Mouse (Mus musculus): Measurements from ENCODE around the gene Erc2. TPM values are rescaled to one million over a fixed set of nuclear protein-coding genes. Genes with fewer than 3 reads are reported as not detected.
A peak's percentile ranks its signal among the peaks of the same experiment; 100 is the strongest.

The Erc2 gene
- 100 to 1,000 TPM; 198 to 199 TPM for total RNA-seq (2021)
- long read RNA-seq, full-length matches to known transcripts: 7 of 110 reads
- long read RNA-seq, partial matches to known transcripts: 51 of 110 reads
- long read RNA-seq, other reads (novel, unspliced or antisense): 52 of 110 reads

GRCm38 (mm10) chr14:27622176-27622922 lies at the start of gene Erc2:
Gene Erc2, plus strand, starts transcription at chr14:27622428.
- peak; percentile 72 to 88 for DNase-seq (ENCODE audit: low spot score in 2 of 2)

GRCm38 (mm10) chr14:27578443-27578842 lies 43.8 kb upstream of the Erc2 start:
- no peak for DNase-seq (ENCODE audit: low spot score in 2 of 2)

- DNase-seq (ENCODE audit: low spot score in 2 of 2): peak in 1 of 2 experiments; percentile 65
Measured at GRCm38 (mm10) chr14:27589616-27590015, 32.6 kb upstream of the Erc2 start.

GRCm38 (mm10) chr14:27592163-27592562 lies 30.1 kb upstream of the Erc2 start:
- no peak for DNase-seq (ENCODE audit: low spot score in 2 of 2)

- DNase-seq (ENCODE audit: low spot score in 2 of 2): peak in 1 of 2 experiments; percentile 49
Measured at GRCm38 (mm10) chr14:27596265-27596664, 26.0 kb upstream of the Erc2 start.

GRCm38 (mm10) chr14:27602136-27602535 lies 20.1 kb upstream of the Erc2 start:
- peak in 1 of 2 experiments; percentile 19 for DNase-seq (ENCODE audit: low spot score in 2 of 2)

GRCm38 (mm10) chr14:27607419-27607818 lies 14.8 kb upstream of the Erc2 start:
- no peak for DNase-seq (ENCODE audit: low spot score in 2 of 2)

- peak in 1 of 2 experiments; percentile 56 for DNase-seq (ENCODE audit: low spot score in 2 of 2)
Measured at GRCm38 (mm10) chr14:27613766-27614165, 8.5 kb upstream of the Erc2 start.

GRCm38 (mm10) chr14:27617286-27617685 lies 4.9 kb upstream of the Erc2 start:
- no peak for DNase-seq (ENCODE audit: low spot score in 2 of 2)

GRCm38 (mm10) chr14:27621576-27621975 lies 652 bp upstream of the Erc2 start:
- DNase-seq (ENCODE audit: low spot score in 2 of 2): no peak

- no peak for DNase-seq (ENCODE audit: low spot score in 2 of 2)
Measured at GRCm38 (mm10) chr14:27622923-27623219, 643 bp downstream of the Erc2 start.

- peak; percentile 70 to 87 for DNase-seq (ENCODE audit: low spot score in 2 of 2)
Measured at GRCm38 (mm10) chr14:27623368-27623767, 1.1 kb downstream of the Erc2 start.

- no peak for DNase-seq (ENCODE audit: low spot score in 2 of 2)
Measured at GRCm38 (mm10) chr14:27628701-27629100, 6.5 kb downstream of the Erc2 start.

GRCm38 (mm10) chr14:27629369-27630012 lies 7.3 kb downstream of the Erc2 start:
- no peak for DNase-seq (ENCODE audit: low spot score in 2 of 2)

GRCm38 (mm10) chr14:27630973-27631640 lies 8.9 kb downstream of the Erc2 start:
- DNase-seq (ENCODE audit: low spot score in 2 of 2): no peak

GRCm38 (mm10) chr14:27634761-27635160 lies 12.5 kb downstream of the Erc2 start:
- DNase-seq (ENCODE audit: low spot score in 2 of 2): no peak

GRCm38 (mm10) chr14:27636556-27636955 lies 14.3 kb downstream of the Erc2 start:
- peak; percentile 24 to 47 for DNase-seq (ENCODE audit: low spot score in 2 of 2)

- DNase-seq (ENCODE audit: low spot score in 2 of 2): no peak
Measured at GRCm38 (mm10) chr14:27641382-27641781, 19.2 kb downstream of the Erc2 start.

GRCm38 (mm10) chr14:27642981-27643380 lies 20.8 kb downstream of the Erc2 start:
- DNase-seq (ENCODE audit: low spot score in 2 of 2): no peak

- DNase-seq (ENCODE audit: low spot score in 2 of 2): no peak
Measured at GRCm38 (mm10) chr14:27654670-27655069, 32.4 kb downstream of the Erc2 start.

- DNase-seq (ENCODE audit: low spot score in 2 of 2): no peak
Measured at GRCm38 (mm10) chr14:27658616-27659015, 36.4 kb downstream of the Erc2 start.

GRCm38 (mm10) chr14:27661466-27661865 lies 39.2 kb downstream of the Erc2 start:
- DNase-seq (ENCODE audit: low spot score in 2 of 2): no peak
